ENCODE assay signal across 21 mouse cellular contexts in genomic region chr15:88532008-88532407, GRCm38 (mm10).
DNase-seq lines count a peak whose midpoint lies in the region; ATAC-seq and TF ChIP-seq lines count a peak whose summit lies in the region.
"Had no signal": no experiment of that assay in that cellular context is flagged by ENCODE, and none has a peak within 500 bp of the region (broad histone marks: within the 10 kb centered on the region; RNA-seq: fewer than 3 reads in every experiment).

No protein-coding gene starts in this region.

- no peak for DNase-seq in forebrain, postnatal 0 days
- DNase-seq in midbrain, embryonic 14.5 days = peak; percentile 74
- DNase-seq in midbrain, embryonic 11.5 days (ENCODE audit: low spot score, missing footprints) = no peak
- peak; percentile 9 for DNase-seq in mesoderm, embryonic 11.5 days (ENCODE audit: low read depth, low spot score)
- DNase-seq in frontal cortex, postnatal 36 days (ENCODE audit: low spot score in 2 of 2) = no peak
- DNase-seq: adrenal gland, adult 2 months; cerebellum, adult 11-12 months; cerebellum, postnatal 10 days; gastrocnemius, postnatal 36 days; heart, postnatal 36 days; kidney, adult 2 months; layer of hippocampus, adult 9-11 months; liver, embryonic 13.5 days; lung, adult 2 months; lung, postnatal 14 days; right cerebral cortex, postnatal 14 days had no signal

- H3K4me1 ChIP-seq in forebrain, embryonic 12.5 days = peaks cover 17% of the 10 kb centered on the region
- no peaks in the 10 kb centered on the region for H3K4me1 ChIP-seq in forebrain, postnatal 0 days (ENCODE audit: insufficient read depth)
- 0 out of 2 replicates have a peak, but pooled peaks cover 7% of the 10 kb centered on the region for H3K4me1 ChIP-seq in midbrain, embryonic 14.5 days (ENCODE audit: control insufficient read depth, insufficient read depth, low read length)
- no peaks in the 10 kb centered on the region for H3K4me1 ChIP-seq in midbrain, embryonic 11.5 days (ENCODE audit: control insufficient read depth, insufficient read depth, low read length)
- H3K4me1 ChIP-seq in hindbrain, embryonic 13.5 days (replicated peaks) = peaks cover 13% of the 10 kb centered on the region
- H3K4me1 ChIP-seq: heart, embryonic 15.5 days; liver, embryonic 13.5 days had no signal

- H3K9me3 ChIP-seq in forebrain, embryonic 12.5 days = no peaks in the 10 kb centered on the region
- 0 out of 2 replicates have a peak, but pooled peaks cover 7% of the 10 kb centered on the region for H3K9me3 ChIP-seq in forebrain, postnatal 0 days (ENCODE audit: low read length)
- H3K9me3 ChIP-seq in midbrain, embryonic 14.5 days (ENCODE audit: control insufficient read depth, low read length) = no peaks in the 10 kb centered on the region; the same call in 1 of the 2 replicates
- H3K9me3 ChIP-seq in midbrain, embryonic 11.5 days (ENCODE audit: control insufficient read depth, low read length) = no peaks in the 10 kb centered on the region
- H3K9me3 ChIP-seq in hindbrain, embryonic 13.5 days = no peaks in the 10 kb centered on the region
- H3K9me3 ChIP-seq: heart, embryonic 15.5 days; liver, embryonic 13.5 days had no signal

- no peak overlapping the region for H3K4me2 ChIP-seq in forebrain, embryonic 12.5 days
- H3K4me2 ChIP-seq in forebrain, postnatal 0 days (ENCODE audit: low read depth) = no peak overlapping the region
- no peak overlapping the region for H3K4me2 ChIP-seq in midbrain, embryonic 14.5 days (ENCODE audit: low read length)
- H3K4me2 ChIP-seq in midbrain, embryonic 11.5 days = no peak overlapping the region
- no peak overlapping the region for H3K4me2 ChIP-seq in hindbrain, embryonic 13.5 days
- H3K4me2 ChIP-seq: heart, embryonic 15.5 days; liver, embryonic 13.5 days had no signal

- ATAC-seq in forebrain, embryonic 12.5 days (ENCODE audit: low FRiP score) = peak; percentile 73; the same call in 1 of the 2 replicates
- no peak for ATAC-seq in forebrain, postnatal 0 days
- peak; percentile 62; the same call in 1 of the 2 replicates for ATAC-seq in midbrain, embryonic 14.5 days (ENCODE audit: low FRiP score, low TSS enrichment)
- ATAC-seq in midbrain, embryonic 11.5 days (ENCODE audit: low FRiP score) = no peak
- no peak for ATAC-seq in hindbrain, embryonic 13.5 days (ENCODE audit: low FRiP score)

- H3K4me3 ChIP-seq in forebrain, embryonic 12.5 days (replicated peaks) = no peak overlapping the region
- no peak overlapping the region for H3K4me3 ChIP-seq in forebrain, postnatal 0 days (ENCODE audit: low read depth, low read length)
- no peak overlapping the region for H3K4me3 ChIP-seq in midbrain, embryonic 14.5 days (replicated peaks; ENCODE audit: low read depth, low read length)
- no peak overlapping the region for H3K4me3 ChIP-seq in midbrain, embryonic 11.5 days (ENCODE audit: low read depth, low read length)
- no peak overlapping the region for H3K4me3 ChIP-seq in hindbrain, embryonic 13.5 days
- H3K4me3 ChIP-seq: heart, embryonic 15.5 days; liver, embryonic 13.5 days had no signal

- no peak for TF ChIP-seq CTCF in forebrain, postnatal 0 days (IDR thresholded peaks at IDR 0.05; ENCODE audit: low read depth)

- WGBS in forebrain, embryonic 12.5 days = 28% methylated on average over 5 of the region's 5 CpGs
- 27% methylated on average over 5 of the region's 5 CpGs for WGBS in forebrain, postnatal 0 days
- 39% methylated on average over 5 of the region's 5 CpGs for WGBS in midbrain, embryonic 14.5 days
- WGBS in midbrain, embryonic 11.5 days = 58% methylated on average over 5 of the region's 5 CpGs
- WGBS in hindbrain, embryonic 13.5 days = 26% methylated on average over 5 of the region's 5 CpGs

- H3K9ac ChIP-seq in forebrain, embryonic 12.5 days = no peak overlapping the region
- no peak overlapping the region for H3K9ac ChIP-seq in forebrain, postnatal 0 days
- no peak overlapping the region for H3K9ac ChIP-seq in midbrain, embryonic 14.5 days (replicated peaks; ENCODE audit: low read length)
- no peak overlapping the region for H3K9ac ChIP-seq in midbrain, embryonic 11.5 days (ENCODE audit: low read length)
- H3K9ac ChIP-seq in hindbrain, embryonic 13.5 days = no peak overlapping the region
- H3K9ac ChIP-seq: heart, embryonic 15.5 days; liver, embryonic 13.5 days had no signal

- H3K36me3 ChIP-seq in forebrain, embryonic 12.5 days (replicated peaks) = no peaks in the 10 kb centered on the region
- H3K36me3 ChIP-seq in forebrain, postnatal 0 days (ENCODE audit: insufficient read depth) = no peaks in the 10 kb centered on the region
- H3K36me3 ChIP-seq in midbrain, embryonic 14.5 days (ENCODE audit: control insufficient read depth, insufficient read depth, low read length) = no peaks in the 10 kb centered on the region
- H3K36me3 ChIP-seq in midbrain, embryonic 11.5 days (ENCODE audit: control insufficient read depth, insufficient read depth, low read length) = no peaks in the 10 kb centered on the region
- no peaks in the 10 kb centered on the region for H3K36me3 ChIP-seq in hindbrain, embryonic 13.5 days
- H3K36me3 ChIP-seq: heart, embryonic 15.5 days; liver, embryonic 13.5 days had no signal

- H3K27ac ChIP-seq in forebrain, embryonic 12.5 days = no peak overlapping the region
- no peak overlapping the region for H3K27ac ChIP-seq in forebrain, postnatal 0 days (ENCODE audit: low read depth, low read length)
- peak overlapping the region; percentile 53; the same call in 1 of the 2 replicates for H3K27ac ChIP-seq in midbrain, embryonic 14.5 days (replicated peaks; ENCODE audit: low read depth, low read length)
- no peak overlapping the region for H3K27ac ChIP-seq in midbrain, embryonic 11.5 days (ENCODE audit: low read depth, low read length)
- 0 out of 2 replicates have a peak overlapping the region, but pooled peaks have one; percentile 49 for H3K27ac ChIP-seq in hindbrain, embryonic 13.5 days
- H3K27ac ChIP-seq: heart, embryonic 15.5 days; kidney, postnatal 0 days; liver, embryonic 13.5 days; stomach, postnatal 0 days had no signal

- no peaks in the 10 kb centered on the region for H3K27me3 ChIP-seq in forebrain, embryonic 12.5 days
- H3K27me3 ChIP-seq in forebrain, postnatal 0 days (ENCODE audit: insufficient read depth, low read length) = no peaks in the 10 kb centered on the region
- H3K27me3 ChIP-seq in midbrain, embryonic 14.5 days (ENCODE audit: control insufficient read depth, insufficient read depth, low read length) = no peaks in the 10 kb centered on the region
- H3K27me3 ChIP-seq in midbrain, embryonic 11.5 days (ENCODE audit: control insufficient read depth, insufficient read depth, low read length) = no peaks in the 10 kb centered on the region
- H3K27me3 ChIP-seq in hindbrain, embryonic 13.5 days = no peaks in the 10 kb centered on the region
- H3K27me3 ChIP-seq: heart, embryonic 15.5 days; liver, embryonic 13.5 days had no signal

Comparison
In these comparisons a context has a peak if more than half of its experiments do, and no peak if none do; other contexts are left out.
1. ATAC-seq: peak in forebrain, embryonic 12.5 days (single experiment) and midbrain, embryonic 14.5 days (single experiment); none in forebrain, postnatal 0 days (single experiment), midbrain, embryonic 11.5 days (single experiment) and hindbrain, embryonic 13.5 days (single experiment).
2. H3K27ac ChIP-seq: peak in midbrain, embryonic 14.5 days (single experiment) and hindbrain, embryonic 13.5 days (single experiment); none in forebrain, embryonic 12.5 days (single experiment), forebrain, postnatal 0 days (single experiment) and midbrain, embryonic 11.5 days (single experiment).
3. DNase-seq: peak in midbrain, embryonic 14.5 days (single experiment) and mesoderm, embryonic 11.5 days (single experiment); none in forebrain, postnatal 0 days (single experiment), midbrain, embryonic 11.5 days (single experiment) and frontal cortex, postnatal 36 days (0 of 2).